16 mouse cellular contexts compared by ENCODE assay signal in the genomic region with DNA sequence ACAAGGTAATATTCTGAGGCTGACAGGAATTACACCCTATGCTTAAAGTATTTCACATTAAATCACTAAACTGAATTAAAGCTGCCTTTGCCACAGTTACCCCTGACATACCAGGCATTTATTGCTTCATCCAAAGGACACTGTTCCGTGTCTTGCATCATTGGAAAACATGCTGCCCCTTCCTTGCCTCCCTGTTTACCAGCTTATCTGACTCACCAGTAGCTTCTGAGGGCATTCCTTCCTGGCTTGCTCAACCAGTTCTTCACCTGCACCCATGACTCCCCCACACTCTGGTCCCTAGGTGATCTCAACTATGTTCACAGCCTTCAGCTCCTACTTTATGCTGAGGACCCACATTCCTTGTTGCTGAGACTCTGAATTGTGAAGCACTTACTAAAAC. TPM values are rescaled to one million over a fixed set of nuclear protein-coding genes. Genes with fewer than 3 reads are reported as not detected.
DNase-seq lines count a peak whose midpoint lies in the region; ATAC-seq and TF ChIP-seq lines count a peak whose summit lies in the region.
"Had no signal": no experiment of that assay in that cellular context is flagged by ENCODE, and none has a peak within 500 bp of the region (broad histone marks: within the 10 kb centered on the region; RNA-seq: fewer than 3 reads in every experiment).

No protein-coding gene starts in this region.

- WGBS in liver, embryonic 13.5 days (ENCODE audit: insufficient replicate concordance): 85% methylated on average over 1 of the region's 1 CpGs
- WGBS in intestine, embryonic 15.5 days: 49% methylated on average over 1 of the region's 1 CpGs

- H3ac ChIP-seq in C2C12 (ENCODE audit: control insufficient read depth, insufficient read length, low read depth): no peak overlapping the region

- peaks cover 2% of the 10 kb centered on the region for H3K79me3 ChIP-seq in C2C12 (ENCODE audit: low read depth)

- no peaks in the 10 kb centered on the region for H3K9me3 ChIP-seq in liver, embryonic 13.5 days (replicated peaks)
- no peaks in the 10 kb centered on the region for H3K9me3 ChIP-seq in intestine, embryonic 15.5 days
- H3K9me3 ChIP-seq: limb, embryonic 15.5 days; stomach, embryonic 15.5 days had no signal

- ATAC-seq in liver, embryonic 13.5 days (ENCODE audit: low read depth): no peak
- peak; percentile 56; the same call in 1 of the 2 replicates for ATAC-seq in intestine, embryonic 15.5 days
- ATAC-seq: forebrain, postnatal 0 days had no signal

- H3K4me3 ChIP-seq in liver, embryonic 13.5 days (replicated peaks): no peak overlapping the region
- H3K4me3 ChIP-seq in C2C12 (ENCODE audit: insufficient read depth, poor library complexity, severe bottlenecking): no peak overlapping the region
- H3K4me3 ChIP-seq in intestine, embryonic 15.5 days (replicated peaks): no peak overlapping the region
- H3K4me3 ChIP-seq: limb, embryonic 15.5 days; stomach, embryonic 15.5 days had no signal

- H3K27me3 ChIP-seq in liver, embryonic 13.5 days: no peaks in the 10 kb centered on the region
- no peaks in the 10 kb centered on the region for H3K27me3 ChIP-seq in C2C12 (ENCODE audit: control insufficient read depth, insufficient read depth, insufficient read length)
- no peaks in the 10 kb centered on the region for H3K27me3 ChIP-seq in intestine, embryonic 15.5 days (replicated peaks)
- H3K27me3 ChIP-seq: limb, embryonic 15.5 days; stomach, embryonic 15.5 days had no signal

- peaks cover 62% of the 10 kb centered on the region for H3K4me1 ChIP-seq in liver, embryonic 13.5 days (replicated peaks)
- no peaks in the 10 kb centered on the region for H3K4me1 ChIP-seq in intestine, embryonic 15.5 days (replicated peaks)

- H3K4me2 ChIP-seq in liver, embryonic 13.5 days: no peak overlapping the region
- H3K4me2 ChIP-seq in intestine, embryonic 15.5 days (replicated peaks): no peak overlapping the region
- H3K4me2 ChIP-seq: hindbrain, embryonic 14.5 days; limb, embryonic 15.5 days; stomach, embryonic 15.5 days had no signal

- H3K36me3 ChIP-seq in liver, embryonic 13.5 days: peaks cover 76% of the 10 kb centered on the region
- H3K36me3 ChIP-seq in C2C12 (ENCODE audit: control insufficient read depth, insufficient read depth): peaks cover 10% of the 10 kb centered on the region
- no peaks in the 10 kb centered on the region for H3K36me3 ChIP-seq in intestine, embryonic 15.5 days
- H3K36me3 ChIP-seq: limb, embryonic 15.5 days; stomach, embryonic 15.5 days had no signal

- H3K9ac ChIP-seq in liver, embryonic 13.5 days: no peak overlapping the region
- no peak overlapping the region for H3K9ac ChIP-seq in intestine, embryonic 15.5 days
- H3K9ac ChIP-seq: forebrain, postnatal 0 days; hindbrain, embryonic 14.5 days; limb, embryonic 15.5 days; stomach, embryonic 15.5 days had no signal

- no peak for DNase-seq in liver, embryonic 13.5 days
- no peak for DNase-seq in liver
- DNase-seq in lung, postnatal 25 days (ENCODE audit: low spot score): peak; percentile 57
- DNase-seq in gastrocnemius, postnatal 4 days (ENCODE audit: low spot score in 2 of 2): no peak
- no peak for DNase-seq in kidney, adult 11 months
- DNase-seq: cerebellum, adult 8-10 months; forebrain, postnatal 0 days; kidney, adult 2 months; kidney, postnatal 25 days; retina, postnatal 1 day; thymus, postnatal 25 days had no signal

- no peak for TF ChIP-seq CTCF in C2C12 (IDR thresholded peaks at IDR 0.05; ENCODE audit: control insufficient read depth, insufficient read depth, insufficient read length)

- H3K27ac ChIP-seq in liver, embryonic 13.5 days: peak overlapping the region; percentile 34
- no peak overlapping the region for H3K27ac ChIP-seq in intestine, embryonic 15.5 days
- H3K27ac ChIP-seq: hindbrain, embryonic 14.5 days; limb, embryonic 15.5 days; stomach, embryonic 15.5 days had no signal

- H3K79me2 ChIP-seq in C2C12 (ENCODE audit: control insufficient read depth, insufficient read depth): no peaks in the 10 kb centered on the region

TF ChIP-seq in C2C12, 6 proteins besides CTCF, POLR2A, EP300 and RAD21:
- TF ChIP-seq MYOG (IDR thresholded peaks at IDR 0.05; ENCODE audit: control insufficient read depth, extremely low read depth, insufficient read length) (no peak), CEBPB (IDR thresholded peaks at IDR 0.05; ENCODE audit: low read depth) (peak; percentile 21)

RNA-seq across cellular contexts. Expression of gene Slc22a23, which starts 54.6 kb away (rescaled TPM):
- polyA plus RNA-seq in liver, embryonic 13.5 days (2015; fragmentation: Nextera tagmentation; extraction: Ambion mirVana): 6.2 and 7.7 TPM in 2 replicates
- polyA plus RNA-seq in C2C12 (2012; fragmentation: generic; extraction: Trizol): 10.9 TPM
- 3.2 and 3.3 TPM in 2 replicates for polyA plus RNA-seq in intestine, embryonic 15.5 days (2015; fragmentation: Nextera tagmentation; extraction: Ambion mirVana)
- total RNA-seq in gastrocnemius, postnatal 4 days (2021): 1 to 10 TPM; 7.4 to 7.8 TPM
